Mouse (Mus musculus): ENCODE results near the gene Arpc1b.
A peak's percentile ranks its signal among the peaks of the same experiment; 100 is the strongest.
"Not testable (repeated sequence)": the region's sequence is repeated elsewhere in the genome, so short reads cannot be mapped to it uniquely, and the experiment has no call there.

The Arpc1b gene

GRCm38 (mm10) chr5:145114606-145115473 lies 825 bp downstream of the Arpc1b start:
- no peak for DNase-seq

GRCm38 (mm10) chr5:145115736-145116135 lies 1.7 kb downstream of the Arpc1b start:
- DNase-seq, result no peak

- DNase-seq, result no peak
Measured at GRCm38 (mm10) chr5:145116316-145116715, 2.3 kb downstream of the Arpc1b start.

GRCm38 (mm10) chr5:145116916-145117315 lies 2.9 kb downstream of the Arpc1b start:
- no peak for DNase-seq

- no peak for DNase-seq
Measured at GRCm38 (mm10) chr5:145118005-145118404, 4.0 kb downstream of the Arpc1b start.

GRCm38 (mm10) chr5:145118461-145118860 lies 4.4 kb downstream of the Arpc1b start:
- DNase-seq, result no peak

- DNase-seq, result no peak
Measured at GRCm38 (mm10) chr5:145119385-145119784, 5.4 kb downstream of the Arpc1b start.

- DNase-seq, result no peak
Measured at GRCm38 (mm10) chr5:145120921-145121320, 6.9 kb downstream of the Arpc1b start.

- no peak for DNase-seq
Measured at GRCm38 (mm10) chr5:145123396-145123795, 9.4 kb downstream of the Arpc1b start.

- no peak for DNase-seq
Measured at GRCm38 (mm10) chr5:145126580-145126979, 12.6 kb downstream of the Arpc1b start.

- no peak for DNase-seq
Measured at GRCm38 (mm10) chr5:145129124-145129523, 15.1 kb downstream of the Arpc1b start.

GRCm38 (mm10) chr5:145129773-145130172 lies 15.8 kb downstream of the Arpc1b start:
- DNase-seq, result not testable (repeated sequence)

GRCm38 (mm10) chr5:145130191-145130590 lies 16.2 kb downstream of the Arpc1b start:
- DNase-seq, result no peak

- no peak for DNase-seq
Measured at GRCm38 (mm10) chr5:145130995-145131394, 17.0 kb downstream of the Arpc1b start.

GRCm38 (mm10) chr5:145133275-145133674 lies 19.3 kb downstream of the Arpc1b start:
- DNase-seq, result not testable (repeated sequence)

GRCm38 (mm10) chr5:145138836-145139235 lies 24.8 kb downstream of the Arpc1b start:
- peak; percentile 31 for DNase-seq

- peak; percentile 93 for DNase-seq
Measured at GRCm38 (mm10) chr5:145139571-145140519, 25.8 kb downstream of the Arpc1b start, which contains the start of the genes Pdap1 and Bud31. Gene Pdap1, minus strand, starts transcription at chr5:145140238. Gene Bud31, plus strand, starts transcription at chr5:145140362.

- peak; percentile 34 for DNase-seq
Measured at GRCm38 (mm10) chr5:145140611-145141010, 26.6 kb downstream of the Arpc1b start.

GRCm38 (mm10) chr5:145147748-145148147 lies 33.7 kb downstream of the Arpc1b start:
- DNase-seq, result no peak

GRCm38 (mm10) chr5:145149294-145149693 lies 35.3 kb downstream of the Arpc1b start:
- DNase-seq, result no peak

GRCm38 (mm10) chr5:145152690-145153089 lies 38.7 kb downstream of the Arpc1b start:
- no peak for DNase-seq

GRCm38 (mm10) chr5:145161361-145161760 lies 47.3 kb downstream of the Arpc1b start:
- no peak for DNase-seq

- DNase-seq, result no peak
Measured at GRCm38 (mm10) chr5:145164710-145165109, 50.7 kb downstream of the Arpc1b start.
